Mouse (Mus musculus): ENCODE measurements around the gene Sh3rf3. TPM values are rescaled to one million over a fixed set of nuclear protein-coding genes. Genes with fewer than 3 reads are reported as not detected.

Sh3rf3 gene
- polyA plus RNA-seq, 1 experiment: 0.44 TPM

GRCm38 (mm10) chr10:58915301-58916245, 102.4 kb downstream of the Sh3rf3 start:
- H3K4me3 ChIP-seq (ENCODE audit: low read depth, low read length): no peak overlapping the region
- TF ChIP-seq CTCF (IDR thresholded peaks at IDR 0.05; ENCODE audit: extremely low read depth, insufficient read length, insufficient replicate concordance, low read depth, low read length) (no peak), POLR2A (IDR thresholded peaks at IDR 0.05; ENCODE audit: low read depth, low read length) (no peak)
- WGBS: 62% methylated on average over 8 of the region's 8 CpGs
- H3K4me1 ChIP-seq (ENCODE audit: control insufficient read depth, insufficient read depth, insufficient read length, low read length): no peaks in the 10 kb centered on the region
- no peaks in the 10 kb centered on the region for H3K36me3 ChIP-seq (ENCODE audit: control insufficient read depth, insufficient read depth, low read length)
- no peak overlapping the region for H3K27ac ChIP-seq (ENCODE audit: insufficient read depth, low read depth, low read length)
- H3K27me3 ChIP-seq (ENCODE audit: control insufficient read depth, insufficient read depth, low read length): no peaks in the 10 kb centered on the region

DNA sequence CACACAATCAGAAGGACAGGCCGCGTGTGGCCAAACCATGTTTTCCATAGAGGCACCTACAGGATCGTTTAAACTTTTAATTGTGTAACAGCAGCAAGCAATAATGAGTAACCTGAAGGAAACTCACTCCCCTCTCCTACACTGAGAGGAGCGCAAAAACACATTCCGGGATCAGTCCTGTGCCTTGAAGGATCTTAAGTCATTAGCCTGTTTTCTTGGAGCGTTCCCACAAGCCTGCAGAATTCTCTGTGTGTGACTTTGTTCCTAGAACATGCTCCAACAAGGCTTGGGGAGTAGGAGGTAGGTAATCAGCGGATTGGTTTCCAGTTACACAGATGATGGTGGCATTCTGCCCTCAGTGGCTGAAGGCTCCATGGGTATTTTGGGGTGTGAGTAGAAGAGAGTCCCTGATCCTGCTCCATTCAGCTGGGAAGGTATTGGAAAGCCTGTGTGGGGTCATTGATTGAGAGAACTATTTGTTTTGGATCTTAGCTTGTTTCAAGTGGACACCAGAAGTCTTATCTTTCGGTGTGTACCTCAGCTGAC, 108.6 kb downstream of the Sh3rf3 start:
- no peaks in the 10 kb centered on the region for H3K27me3 ChIP-seq (ENCODE audit: control insufficient read depth, insufficient read depth, low read length)
- H3K36me3 ChIP-seq (ENCODE audit: control insufficient read depth, insufficient read depth, low read length): no peaks in the 10 kb centered on the region
- no peak overlapping the region for H3K4me3 ChIP-seq (ENCODE audit: low read depth, low read length)
- TF ChIP-seq POLR2A (IDR thresholded peaks at IDR 0.05; ENCODE audit: low read depth, low read length): no peak
- TF ChIP-seq CTCF (IDR thresholded peaks at IDR 0.05; ENCODE audit: extremely low read depth, insufficient read length, insufficient replicate concordance, low read depth, low read length): no peak
- WGBS: 84% methylated on average over 8 of the region's 8 CpGs
- H3K27ac ChIP-seq (ENCODE audit: insufficient read depth, low read depth, low read length): no peak overlapping the region
- no peaks in the 10 kb centered on the region for H3K4me1 ChIP-seq (ENCODE audit: control insufficient read depth, insufficient read depth, insufficient read length, low read length)

- Histone ChIP-seq H3K27me3 (ENCODE audit: control insufficient read depth, insufficient read depth, low read length) (no peaks in the 10 kb centered on the region), H3K27ac (ENCODE audit: insufficient read depth, low read depth, low read length) (no peak overlapping the region), H3K36me3 (ENCODE audit: control insufficient read depth, insufficient read depth, low read length) (no peaks in the 10 kb centered on the region), H3K4me1 (ENCODE audit: control insufficient read depth, insufficient read depth, insufficient read length, low read length) (no peaks in the 10 kb centered on the region), H3K4me3 (ENCODE audit: low read depth, low read length) (no peak overlapping the region)
- TF ChIP-seq CTCF (IDR thresholded peaks at IDR 0.05; ENCODE audit: extremely low read depth, insufficient read length, insufficient replicate concordance, low read depth, low read length) (no peak), POLR2A (IDR thresholded peaks at IDR 0.05; ENCODE audit: low read depth, low read length) (no peak)
- WGBS: 75% methylated on average over 6 of the region's 6 CpGs
These were observed 109.2 kb downstream of the Sh3rf3 start for GRCm38 (mm10) chr10:58922216-58922829.

- 76% methylated on average over 2 of the region's 2 CpGs for WGBS
- no peaks in the 10 kb centered on the region for H3K36me3 ChIP-seq (ENCODE audit: control insufficient read depth, insufficient read depth, low read length)
These were observed 109.8 kb downstream of the Sh3rf3 start for GRCm38 (mm10) chr10:58922993-58923392.

DNA sequence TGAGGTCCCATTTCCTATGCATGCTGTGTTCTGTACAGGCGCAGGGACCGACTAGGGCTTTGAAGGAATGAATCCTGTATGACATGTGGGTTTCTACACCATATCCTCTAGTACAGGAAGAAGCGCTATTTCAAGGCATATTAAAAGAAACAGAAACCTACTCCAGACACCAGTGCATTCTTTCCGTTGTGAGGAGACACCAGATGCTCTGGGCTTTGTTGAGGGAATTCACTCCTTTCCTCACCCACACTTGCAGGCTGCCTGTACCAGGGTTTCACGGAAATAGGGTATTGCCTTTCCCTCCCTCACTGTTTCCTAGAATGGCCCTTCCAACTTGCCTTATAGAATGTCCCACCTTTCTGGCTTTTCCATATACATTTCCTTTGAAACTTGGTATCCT, 113.4 kb downstream of the Sh3rf3 start:
- WGBS: 65% methylated on average over 5 of the region's 5 CpGs
- Histone ChIP-seq H3K4me3 (ENCODE audit: low read depth, low read length) (no peak overlapping the region), H3K27ac (ENCODE audit: insufficient read depth, low read depth, low read length) (no peak overlapping the region), H3K36me3 (ENCODE audit: control insufficient read depth, insufficient read depth, low read length) (no peaks in the 10 kb centered on the region), H3K4me1 (ENCODE audit: control insufficient read depth, insufficient read depth, insufficient read length, low read length) (no peaks in the 10 kb centered on the region), H3K27me3 (ENCODE audit: control insufficient read depth, insufficient read depth, low read length) (no peaks in the 10 kb centered on the region)
- TF ChIP-seq CTCF (IDR thresholded peaks at IDR 0.05; ENCODE audit: extremely low read depth, insufficient read length, insufficient replicate concordance, low read depth, low read length): no peak
- no peak for TF ChIP-seq POLR2A (IDR thresholded peaks at IDR 0.05; ENCODE audit: low read depth, low read length)

More at GRCm38 (mm10) chr10:58922993-58923392, 109.8 kb downstream of the Sh3rf3 start:
- Histone ChIP-seq H3K4me3 (ENCODE audit: low read depth, low read length) (no peak overlapping the region), H3K4me1 (ENCODE audit: control insufficient read depth, insufficient read depth, insufficient read length, low read length) (no peaks in the 10 kb centered on the region), H3K27me3 (ENCODE audit: control insufficient read depth, insufficient read depth, low read length) (no peaks in the 10 kb centered on the region), H3K27ac (ENCODE audit: insufficient read depth, low read depth, low read length) (no peak overlapping the region)
- TF ChIP-seq CTCF (IDR thresholded peaks at IDR 0.05; ENCODE audit: extremely low read depth, insufficient read length, insufficient replicate concordance, low read depth, low read length) (no peak), POLR2A (IDR thresholded peaks at IDR 0.05; ENCODE audit: low read depth, low read length) (no peak)

- TF ChIP-seq POLR2A (IDR thresholded peaks at IDR 0.05; ENCODE audit: low read depth, low read length) (no peak), CTCF (IDR thresholded peaks at IDR 0.05; ENCODE audit: extremely low read depth, insufficient read length, insufficient replicate concordance, low read depth, low read length) (no peak)
- Histone ChIP-seq H3K27me3 (ENCODE audit: control insufficient read depth, insufficient read depth, low read length) (no peaks in the 10 kb centered on the region), H3K27ac (ENCODE audit: insufficient read depth, low read depth, low read length) (no peak overlapping the region), H3K4me1 (ENCODE audit: control insufficient read depth, insufficient read depth, insufficient read length, low read length) (no peaks in the 10 kb centered on the region), H3K4me3 (ENCODE audit: low read depth, low read length) (no peak overlapping the region), H3K36me3 (ENCODE audit: control insufficient read depth, insufficient read depth, low read length) (no peaks in the 10 kb centered on the region)
- WGBS: 72% methylated on average over 5 of the region's 5 CpGs
These were observed 115.8 kb downstream of the Sh3rf3 start for GRCm38 (mm10) chr10:58928952-58929442.

Data from small intestine, adult 2 months (tissue).